Mouse (Mus musculus): ENCODE results near the gene Il4i1.
A peak's percentile ranks its signal among the peaks of the same experiment; 100 is the strongest.

Il4i1 gene

DNA sequence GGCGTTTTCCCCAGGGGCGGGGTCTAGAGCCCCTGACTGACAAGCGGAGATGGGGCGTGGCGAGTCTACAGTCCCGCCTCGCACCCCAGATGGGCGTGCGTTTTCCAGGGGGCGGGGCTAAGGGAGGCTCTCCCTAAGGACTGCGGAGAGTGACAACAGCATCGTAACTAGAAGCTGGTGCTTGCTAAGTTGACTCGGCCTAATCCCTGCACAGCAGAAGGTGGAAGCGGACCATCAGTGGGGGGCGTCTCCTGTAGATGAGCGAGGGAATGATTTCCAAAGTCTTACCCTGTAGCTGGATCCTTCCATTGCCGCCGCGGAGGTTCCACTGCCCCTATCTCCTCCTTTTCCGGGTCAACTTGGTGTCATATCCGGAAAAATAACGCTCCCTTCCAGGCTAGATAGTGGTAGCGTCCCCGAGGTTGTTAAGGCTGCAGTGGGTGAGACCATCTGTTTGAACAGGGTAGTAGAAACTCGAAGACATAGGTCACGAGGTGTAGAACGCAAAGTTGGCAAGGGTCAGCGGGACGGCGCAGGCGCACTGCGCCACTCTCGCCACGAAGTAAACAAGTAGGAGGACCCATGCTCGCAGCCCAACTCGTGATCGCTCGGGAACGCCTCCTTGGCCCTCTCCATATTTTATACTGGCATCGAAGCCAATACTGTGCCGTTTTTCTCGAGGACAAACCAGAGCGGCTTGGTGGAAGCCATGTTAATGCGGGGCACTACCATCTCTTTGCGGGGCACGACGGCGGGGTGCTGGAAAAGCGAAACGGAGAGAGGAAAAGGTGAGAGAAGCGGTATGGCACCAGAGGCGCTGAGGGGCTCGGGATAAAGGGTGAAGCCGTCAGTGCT is 32.6 kb downstream of the Il4i1 start, which contains the start of the genes Akt1s1 and Tbc1d17:
Akt1s1 (plus strand) TSS at position 431 of the 855 bp plus-strand sequence.
Tbc1d17 (minus strand) TSS at position 519 of the 855 bp plus-strand sequence.
- DNase-seq (ENCODE audit: low spot score) = peak; percentile 98

DNA sequence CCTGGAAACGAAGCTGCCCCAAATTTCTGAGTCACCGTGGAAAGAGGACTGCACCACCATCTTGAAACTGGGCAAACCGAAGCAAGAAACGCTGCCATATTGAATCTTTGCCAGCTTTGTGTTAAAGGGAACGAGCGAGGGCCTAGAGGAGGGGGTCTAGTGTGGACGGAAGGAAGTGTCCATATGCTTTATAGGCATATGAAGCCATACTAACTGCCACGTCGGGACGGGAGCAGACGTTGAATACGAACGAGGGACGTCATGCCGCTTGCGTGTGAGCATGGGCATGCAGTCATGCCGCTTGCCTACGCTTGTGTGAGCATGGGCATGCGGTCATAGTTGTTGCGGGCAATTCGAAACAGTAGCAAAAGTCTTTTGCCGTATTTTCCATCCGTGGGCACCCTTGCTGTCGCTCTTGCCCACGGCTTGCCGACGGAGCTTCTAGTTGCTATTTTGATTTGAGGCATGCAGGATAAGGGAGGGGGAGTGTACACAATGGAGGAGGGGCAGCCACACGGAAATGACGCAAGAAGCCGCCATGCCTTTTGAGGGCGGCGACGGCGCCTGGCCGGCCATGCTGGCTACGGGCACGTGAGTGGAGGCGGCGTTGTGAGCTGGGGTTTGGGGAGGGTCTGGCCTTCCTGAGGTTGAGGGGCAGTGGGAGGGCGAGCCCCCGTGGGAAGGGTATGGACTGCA is 33.4 kb downstream of the Il4i1 start:
- DNase-seq (ENCODE audit: low spot score) = peak; percentile 89

DNA sequence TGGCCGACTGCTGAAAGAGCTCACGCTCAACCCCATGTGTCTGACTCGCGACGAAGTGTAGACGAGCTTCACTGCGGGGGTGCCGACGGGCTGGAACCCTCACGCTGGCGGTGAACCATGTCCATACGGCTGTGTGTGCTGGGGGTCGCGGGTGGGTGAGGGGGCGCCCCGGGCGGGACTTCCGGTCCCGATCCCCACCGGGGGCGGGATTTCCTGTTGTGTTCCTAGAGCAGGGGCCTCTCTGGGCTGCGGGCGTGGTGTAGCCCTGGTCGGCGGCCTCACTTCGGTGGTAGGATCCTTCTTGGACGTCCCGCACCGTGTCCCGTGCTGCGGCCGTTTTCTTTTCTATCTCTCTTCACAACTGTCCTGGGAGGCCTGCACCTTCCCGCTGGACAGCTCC is 34.0 kb downstream of the Il4i1 start:
- peak; percentile 83 for DNase-seq (ENCODE audit: low spot score)

- no peak for DNase-seq (ENCODE audit: low spot score)
Observed at GRCm38 (mm10) chr7:44850789-44851624, 34.8 kb downstream of the Il4i1 start.

DNA sequence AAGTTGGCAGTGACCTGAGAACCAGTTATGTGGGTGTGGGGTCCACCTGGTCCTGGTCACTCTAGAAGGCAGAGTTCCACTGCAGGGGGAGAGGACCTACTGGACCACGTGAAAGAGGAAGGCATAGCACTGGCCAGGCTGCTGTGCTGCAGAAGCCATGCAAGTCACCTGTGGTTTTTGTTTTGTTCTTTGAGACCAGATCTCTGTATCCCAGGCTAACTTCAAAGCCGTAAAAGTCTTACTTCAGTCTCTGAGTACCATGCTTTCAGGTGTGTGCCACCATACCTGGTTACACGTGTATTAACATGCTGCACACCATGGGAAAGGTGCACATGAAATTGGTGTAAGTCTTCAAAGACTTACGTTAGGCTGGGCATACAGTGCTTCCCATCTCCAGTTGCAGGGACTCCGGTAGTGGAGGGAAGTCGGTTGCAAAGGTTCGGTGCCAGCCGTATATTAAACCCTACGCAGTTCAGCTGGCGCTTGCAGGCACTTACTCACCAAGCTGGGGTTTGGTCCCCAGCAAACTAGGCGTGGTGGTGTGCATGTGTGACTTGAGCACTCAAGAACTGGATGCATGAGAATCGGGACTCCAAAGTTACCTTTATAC is 35.5 kb downstream of the Il4i1 start:
- DNase-seq (ENCODE audit: low spot score) = no peak

- DNase-seq (ENCODE audit: low spot score) = no peak
Observed at GRCm38 (mm10) chr7:44852259-44853027, 36.3 kb downstream of the Il4i1 start.

- no peak for DNase-seq (ENCODE audit: low spot score)
Observed at GRCm38 (mm10) chr7:44853065-44853464, 36.9 kb downstream of the Il4i1 start.

DNA sequence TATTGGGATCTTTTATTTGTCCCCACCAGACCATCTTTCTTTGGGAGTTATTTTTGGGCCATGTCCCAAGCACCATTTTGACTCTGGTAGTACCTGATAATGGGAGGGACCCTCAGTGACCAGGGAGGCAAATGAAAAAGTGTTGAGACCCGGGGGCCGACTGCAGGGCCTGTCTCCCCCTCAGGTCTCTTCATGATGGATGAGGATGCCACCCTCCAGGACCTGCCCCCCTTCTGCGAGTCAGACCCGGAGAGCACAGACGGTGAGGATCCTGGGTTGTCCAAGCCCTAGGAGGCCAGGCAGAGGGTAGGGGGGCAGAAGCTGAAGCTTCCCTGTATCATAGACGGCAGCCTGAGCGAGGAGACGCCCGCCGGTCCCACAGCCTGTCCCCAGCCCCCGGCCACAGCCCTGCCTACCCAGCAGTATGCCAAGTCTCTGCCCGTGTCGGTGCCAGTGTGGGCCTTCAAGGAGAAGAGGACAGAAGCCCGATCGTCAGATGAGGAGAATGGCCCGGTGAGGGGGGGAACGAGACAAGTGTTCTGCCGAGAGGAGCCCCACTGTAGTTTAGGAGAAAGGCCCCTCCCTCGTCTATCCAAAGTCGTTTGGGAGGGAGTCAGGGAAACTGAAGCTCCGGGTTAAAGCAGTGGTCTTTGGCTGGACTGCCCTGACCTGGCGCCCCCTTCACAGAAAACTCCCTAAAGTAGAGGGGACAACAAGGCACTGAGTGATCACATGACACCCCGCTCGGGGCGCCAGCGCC is 37.6 kb downstream of the Il4i1 start:
- no peak for DNase-seq (ENCODE audit: low spot score)

DNA sequence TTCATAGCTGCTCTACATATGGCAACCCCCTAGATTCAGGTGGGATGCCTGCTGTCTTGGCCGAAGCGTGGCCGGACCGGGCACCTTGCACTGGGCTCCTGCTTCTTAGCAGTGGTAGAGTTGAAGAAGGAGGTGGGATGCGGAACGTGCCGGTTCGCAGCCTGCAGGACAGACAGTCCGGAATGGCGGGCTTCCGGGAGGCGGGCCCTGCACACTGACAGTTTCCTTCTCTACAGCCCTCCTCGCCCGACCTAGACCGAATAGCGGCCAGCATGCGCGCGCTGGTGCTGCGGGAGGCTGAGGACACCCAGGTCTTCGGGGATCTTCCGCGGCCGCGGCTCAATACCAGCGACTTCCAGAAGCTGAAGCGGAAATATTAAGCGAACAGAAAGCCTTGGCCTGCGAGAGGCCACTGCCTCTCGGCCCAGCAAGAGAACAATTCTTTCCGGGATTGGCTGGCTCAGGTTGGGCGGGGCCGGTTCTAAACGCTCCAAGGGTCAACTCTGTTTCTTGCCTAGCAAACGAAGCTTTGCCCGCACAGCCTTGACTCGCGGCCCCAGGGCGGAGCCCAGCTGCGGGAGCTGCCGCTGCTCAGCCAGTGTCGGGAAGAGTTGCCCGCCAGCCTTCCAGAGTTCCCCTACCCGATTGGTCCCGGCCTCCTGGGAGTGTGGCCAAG is 38.3 kb downstream of the Il4i1 start:
- peak; percentile 78 for DNase-seq (ENCODE audit: low spot score)

- DNase-seq (ENCODE audit: low spot score) = no peak
Observed at GRCm38 (mm10) chr7:44855036-44855435, 38.8 kb downstream of the Il4i1 start.

DNA sequence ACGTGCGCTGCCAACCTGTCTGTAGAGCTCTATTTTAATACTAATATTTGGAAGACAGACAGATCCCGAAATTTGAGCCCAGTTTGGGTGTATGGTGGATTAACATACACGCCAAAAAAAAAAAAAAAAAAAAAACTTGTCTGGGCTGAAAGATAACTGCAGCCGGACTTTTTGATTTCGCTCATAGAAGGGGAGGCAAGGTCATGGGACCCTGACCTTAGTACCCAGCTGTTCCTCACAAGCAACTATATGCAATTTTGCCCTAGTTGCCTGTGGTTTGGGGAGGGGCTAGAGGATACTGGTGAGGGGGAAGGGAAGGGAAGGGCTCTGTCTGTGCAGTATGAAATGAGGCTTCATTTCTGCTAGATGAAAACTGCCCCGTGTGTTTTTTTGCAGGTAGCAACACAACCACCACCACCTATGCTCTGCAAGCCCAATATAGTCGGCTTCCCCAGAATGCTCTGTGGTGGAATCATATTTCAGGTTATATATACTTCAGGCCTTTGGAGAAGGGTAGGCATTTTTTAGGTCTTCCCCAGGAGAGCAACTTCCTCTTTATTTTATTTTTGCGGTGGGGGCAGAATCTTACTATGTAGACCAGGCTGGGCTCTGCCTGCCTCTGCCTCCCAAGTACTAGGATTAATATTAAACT is 40.2 kb downstream of the Il4i1 start:
- no peak for DNase-seq (ENCODE audit: low spot score)

GRCm38 (mm10) chr7:44857042-44857552 is 40.9 kb downstream of the Il4i1 start, which contains the start of gene Pnkp:
Gene Pnkp (plus strand): TSS chr7:44857139.
- peak; percentile 88 for DNase-seq (ENCODE audit: low spot score)

DNA sequence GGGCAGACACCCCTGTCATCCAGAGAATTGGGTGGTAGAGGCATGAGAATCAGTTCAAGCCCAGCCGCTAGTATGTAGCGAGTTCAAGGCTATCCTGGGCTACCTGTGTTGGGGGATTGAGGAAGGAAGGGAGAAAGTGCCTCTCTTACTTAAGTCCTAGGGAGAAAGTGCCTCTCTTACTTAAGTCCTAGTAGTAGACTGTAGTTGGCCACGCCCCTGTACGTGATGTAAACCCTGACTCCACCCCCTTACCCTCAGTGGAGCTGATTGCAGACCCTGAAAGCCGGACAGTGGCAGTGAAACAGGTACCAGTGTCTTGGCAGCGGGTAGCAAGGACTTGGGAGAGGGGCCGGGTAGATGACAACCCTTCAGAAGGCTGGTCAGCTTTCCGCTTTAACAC is 41.7 kb downstream of the Il4i1 start:
- no peak for DNase-seq (ENCODE audit: low spot score)

- DNase-seq (ENCODE audit: low spot score) = no peak
Observed at GRCm38 (mm10) chr7:44859896-44860295, 43.7 kb downstream of the Il4i1 start.

DNA sequence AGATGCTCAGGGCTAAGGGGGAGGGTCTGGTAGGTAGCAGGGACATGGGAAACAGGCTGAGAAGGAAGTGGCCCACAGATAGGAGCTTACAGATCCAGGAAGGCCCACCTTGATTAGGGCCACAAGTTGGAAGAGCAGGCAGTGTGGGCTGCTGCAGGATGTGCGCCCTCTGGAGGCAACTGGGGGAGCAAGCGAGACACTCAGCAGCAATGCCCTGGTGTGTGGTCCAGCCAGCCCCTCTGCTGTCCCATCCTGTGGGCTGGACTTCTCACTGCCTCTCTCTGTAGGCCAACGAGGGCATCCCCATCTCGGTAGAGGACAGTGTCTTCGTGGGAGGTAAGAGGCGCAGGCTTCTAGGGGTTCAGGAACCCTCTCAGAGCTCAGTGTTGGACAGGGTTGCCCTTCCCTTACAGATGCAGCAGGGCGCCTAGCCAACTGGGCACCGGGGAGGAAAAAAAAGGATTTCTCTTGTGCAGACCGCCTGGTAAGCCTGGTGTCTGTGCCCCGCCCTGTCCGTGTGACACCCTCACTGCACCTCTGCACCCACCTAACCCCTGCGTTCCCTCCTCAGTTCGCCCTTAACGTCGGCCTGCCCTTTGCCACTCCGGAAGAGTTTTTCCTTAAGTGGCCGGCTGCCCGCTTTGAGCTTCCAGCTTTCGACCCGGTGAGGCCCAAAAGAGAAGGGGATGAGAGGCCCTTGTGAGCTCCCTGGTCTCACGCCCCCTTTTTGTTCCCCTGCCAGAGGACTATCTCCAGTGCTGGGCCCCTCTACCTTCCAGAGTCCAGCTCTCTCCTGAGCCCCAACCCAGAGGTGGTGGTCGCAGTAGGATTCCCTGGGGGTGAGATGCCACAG is 44.6 kb downstream of the Il4i1 start:
- DNase-seq (ENCODE audit: low spot score) = peak; percentile 89

- no peak for DNase-seq (ENCODE audit: low spot score)
Observed at GRCm38 (mm10) chr7:44861429-44861816, 45.2 kb downstream of the Il4i1 start.

DNA sequence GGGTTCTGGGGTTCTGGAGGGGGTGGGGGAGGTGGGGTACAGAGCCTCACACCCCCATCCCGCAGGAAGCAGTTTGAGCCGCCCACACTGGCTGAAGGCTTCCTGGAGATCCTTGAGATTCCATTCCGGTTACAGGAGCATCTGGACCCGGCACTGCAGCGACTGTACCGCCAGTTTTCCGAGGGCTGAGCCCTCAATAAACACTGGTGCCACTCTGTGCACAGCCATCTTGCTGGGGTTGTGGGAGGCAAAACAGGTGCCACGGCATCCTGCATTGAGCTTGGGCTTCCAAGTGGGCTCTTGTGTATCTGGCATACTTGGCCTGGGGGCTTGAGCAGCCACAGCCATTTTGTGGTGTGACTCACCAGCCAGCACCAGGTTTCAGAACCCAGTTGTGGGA is 46.2 kb downstream of the Il4i1 start:
- no peak for DNase-seq (ENCODE audit: low spot score)

DNA sequence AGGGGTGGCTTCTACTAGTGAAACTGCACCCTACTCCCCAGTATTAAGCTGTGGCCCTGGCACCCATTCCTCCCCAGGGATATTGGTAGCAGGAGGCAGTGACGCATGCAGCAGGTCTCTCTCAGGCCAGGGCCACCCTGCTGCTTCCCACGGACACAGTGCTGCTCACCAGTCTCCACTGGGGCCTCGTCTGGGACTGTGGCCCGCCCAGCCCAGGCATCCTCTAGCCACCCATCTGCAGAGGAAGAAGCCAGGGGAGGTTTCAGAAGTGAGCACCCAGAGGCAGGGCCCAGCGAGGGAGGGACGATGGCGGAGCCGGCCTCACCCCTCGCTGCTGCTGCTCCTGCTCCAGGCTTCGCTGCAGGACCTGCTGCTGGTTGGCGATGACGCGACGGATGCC is 47.0 kb downstream of the Il4i1 start:
- DNase-seq (ENCODE audit: low spot score) = no peak

All from retina, embryonic 14.5 days (tissue).